Mouse (Mus musculus) ES-Bruce4 (cell line): ENCODE data around the gene Slc25a39. TPM values are rescaled to one million over a fixed set of nuclear protein-coding genes. Genes with fewer than 3 reads are reported as not detected.

ENCODE experiments used
- H3K27ac ChIP-seq: 2 replicates; pipeline ENCODE4 v1.5.1; 2012; ENCODE audit warnings: low read length, inconsistent platforms; ENCODE audit not compliant: insufficient read depth
- H3K27me3 ChIP-seq: 2 replicates; pipeline ENCODE4 v1.6.1; 2012; ENCODE audit warnings: mild to moderate bottlenecking, low read length, inconsistent platforms; ENCODE audit not compliant: control insufficient read depth, poor library complexity, insufficient read depth, severe bottlenecking
- H3K36me3 ChIP-seq: 2 replicates; pipeline ENCODE4 v1.6.1; 2012; ENCODE audit warnings: inconsistent platforms, mild to moderate bottlenecking, low read length, moderate library complexity; ENCODE audit not compliant: control insufficient read depth, poor library complexity, insufficient read depth, severe bottlenecking
- H3K4me1 ChIP-seq: one replicate; pipeline ENCODE4 v1.8.1; 2011; ENCODE audit warnings: low read length; ENCODE audit not compliant: control insufficient read depth, insufficient read depth
- H3K4me3 ChIP-seq: 2 replicates; pipeline ENCODE4 v1.5.1; 2011; ENCODE audit warnings: low read depth, mild to moderate bottlenecking, low read length
- H3K9ac ChIP-seq: 2 replicates; pipeline ENCODE4 v1.6.1; 2012; ENCODE audit warnings: low read depth, mild to moderate bottlenecking, inconsistent platforms; ENCODE audit not compliant: poor library complexity, severe bottlenecking
- H3K9me3 ChIP-seq: replicated peaks from 2 replicates; pipeline ENCODE4 v1.6.1; 2012; ENCODE audit warnings: mild to moderate bottlenecking, low read length, inconsistent platforms; ENCODE audit not compliant: control insufficient read depth, poor library complexity, insufficient read depth, severe bottlenecking
- CTCF ChIP-seq: IDR thresholded peaks from one replicate; pipeline ENCODE4 v1.8.1; 2011; ENCODE audit warnings: low read depth, low read length
- EP300 ChIP-seq: IDR thresholded peaks from 2 replicates; pipeline ENCODE4 v1.6.1; 2011; ENCODE audit warnings: low read depth, low read length; ENCODE audit not compliant: insufficient read depth
- POLR2A ChIP-seq: IDR thresholded peaks from one replicate; pipeline ENCODE4 v1.8.1; 2011; ENCODE audit warnings: low read length; ENCODE audit not compliant: insufficient read depth
- polyA plus RNA-seq: library from polyadenylated mRNA; stranded (reverse); fragments of >200 nt; gene quantifications from 2 replicates; pipeline ENCODE4 v1.2.4, GENCODE M21; 2011; ENCODE audit warnings: low read depth; ENCODE audit not compliant: missing spikeins, insufficient read depth, insufficient read length

Gene Slc25a39
- polyA plus RNA-seq, 1 experiment, result 284 TPM

DNA sequence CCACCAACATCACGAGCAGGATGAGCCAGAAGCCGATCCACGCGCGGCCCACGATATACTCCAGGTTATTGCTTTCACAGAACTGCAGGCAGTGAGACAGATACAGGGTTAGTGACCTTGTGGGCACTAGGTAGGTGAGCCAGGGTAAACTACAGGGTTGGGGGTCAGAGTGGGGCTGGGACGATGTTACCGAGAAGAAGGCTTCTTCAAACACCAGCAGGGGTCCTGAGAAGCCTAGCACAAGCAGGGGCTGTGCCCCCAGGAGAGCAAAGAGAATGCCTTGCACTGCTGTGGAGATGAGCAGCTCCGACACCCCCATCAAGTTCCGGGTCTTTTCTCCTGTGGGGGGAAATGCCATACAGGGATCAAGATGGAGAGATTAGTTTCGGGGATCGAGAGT lies 51.6 kb downstream of the Slc25a39 start:
- Histone ChIP-seq H3K9ac (no peak overlapping the region), H3K27ac (no peak overlapping the region), H3K4me3 (no peak overlapping the region), H3K27me3 (no peaks in the 10 kb centered on the region), H3K4me1 (peaks cover 9% of the 10 kb centered on the region), H3K36me3 (no peaks in the 10 kb centered on the region), H3K9me3 (no peaks in the 10 kb centered on the region)
- TF ChIP-seq CTCF (no peak), POLR2A (no peak), EP300 (no peak)

DNA sequence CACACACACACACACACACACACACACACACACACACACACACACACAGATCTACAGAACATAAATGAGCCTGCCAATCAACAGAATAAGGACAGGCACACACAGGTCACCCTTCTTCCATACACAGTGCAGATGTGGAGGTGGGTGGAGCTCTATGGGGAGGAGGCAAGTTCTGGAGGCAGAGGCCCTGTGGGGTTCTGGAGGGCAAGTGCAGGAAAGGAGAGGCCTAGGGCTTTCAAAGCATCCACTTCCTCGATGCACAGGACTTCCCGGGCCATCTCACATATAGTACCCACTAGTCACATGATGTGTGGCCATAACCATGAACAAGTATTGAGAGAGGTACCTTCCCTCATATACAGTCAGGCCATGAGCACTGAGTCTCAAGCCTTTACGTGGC lies 52.2 kb downstream of the Slc25a39 start:
- H3K27ac ChIP-seq, result no peak overlapping the region
- no peaks in the 10 kb centered on the region for H3K36me3 ChIP-seq
- no peak overlapping the region for H3K9ac ChIP-seq
- H3K4me1 ChIP-seq, result peaks cover 9% of the 10 kb centered on the region
- no peaks in the 10 kb centered on the region for H3K27me3 ChIP-seq
- no peak for TF ChIP-seq EP300
- no peak for TF ChIP-seq POLR2A
- TF ChIP-seq CTCF, result no peak
- H3K4me3 ChIP-seq, result no peak overlapping the region
- H3K9me3 ChIP-seq, result no peaks in the 10 kb centered on the region

DNA sequence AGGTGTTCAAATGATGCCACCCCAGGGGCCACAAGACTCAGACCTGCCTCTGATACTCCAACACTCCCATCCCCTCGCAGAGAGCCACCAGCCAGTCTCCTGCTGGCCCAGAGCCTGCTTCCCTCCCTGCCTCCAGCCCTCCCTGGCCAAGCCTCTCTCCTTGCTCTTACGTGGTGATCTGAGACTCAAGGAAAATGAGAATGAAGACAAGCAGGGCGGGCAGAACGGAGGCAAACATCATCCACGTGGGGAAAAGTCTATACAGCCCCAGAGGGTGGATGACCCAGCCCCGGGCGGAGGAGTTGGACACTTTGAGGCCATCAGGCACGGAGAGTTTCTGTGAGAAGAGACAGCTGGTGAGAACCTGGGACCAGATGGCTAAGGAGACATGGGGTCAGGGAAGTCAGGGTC lies 54.7 kb downstream of the Slc25a39 start:
- H3K4me3 ChIP-seq, result no peak overlapping the region
- peaks cover 11% of the 10 kb centered on the region for H3K4me1 ChIP-seq
- no peaks in the 10 kb centered on the region for H3K36me3 ChIP-seq
- H3K9ac ChIP-seq, result no peak overlapping the region
- no peaks in the 10 kb centered on the region for H3K9me3 ChIP-seq
- H3K27me3 ChIP-seq, result no peaks in the 10 kb centered on the region
- H3K27ac ChIP-seq, result no peak overlapping the region
- TF ChIP-seq EP300 (no peak), CTCF (no peak), POLR2A (no peak)

Other genes starting within 250 kb of the Slc25a39 start
- 137 and 146 TPM in 2 replicates for gene Lsm12, start 222.7 kb downstream of the Slc25a39 start, polyA plus RNA-seq
- 33.0 and 33.6 TPM in 2 replicates for gene G6pc3, start 218.3 kb downstream of the Slc25a39 start, polyA plus RNA-seq
- gene Hdac5, start 177.8 kb downstream of the Slc25a39 start, polyA plus RNA-seq, result 41.2 and 42.4 TPM in 2 replicates
- gene BC030867, start 159.1 kb downstream of the Slc25a39 start, polyA plus RNA-seq, result 32.5 and 34.0 TPM in 2 replicates
- 0.70 and 2.3 TPM in 2 replicates for gene Asb16, start 139.2 kb downstream of the Slc25a39 start, polyA plus RNA-seq
- gene Tmub2, start 123.0 kb downstream of the Slc25a39 start, polyA plus RNA-seq, result 19.7 and 20.0 TPM in 2 replicates
- gene Atxn7l3, start 111.3 kb downstream of the Slc25a39 start, polyA plus RNA-seq, result 44.3 and 50.3 TPM in 2 replicates
- 81.7 and 82.0 TPM in 2 replicates for gene Ubtf, start 88.2 kb downstream of the Slc25a39 start, polyA plus RNA-seq
- gene Slc4a1, start 41.7 kb downstream of the Slc25a39 start, polyA plus RNA-seq, result 0.48 and 0.53 TPM in 2 replicates
- 7.0 and 9.5 TPM in 2 replicates for gene Rundc3a, start 14.5 kb downstream of the Slc25a39 start, polyA plus RNA-seq
- 68.4 and 88.3 TPM in 2 replicates for gene Grn, start 22.4 kb upstream of the Slc25a39 start, polyA plus RNA-seq
- 4.4 and 5.4 TPM in 2 replicates for gene Fam171a2, start 39.7 kb upstream of the Slc25a39 start, polyA plus RNA-seq
- gene Itga2b, start 62.2 kb upstream of the Slc25a39 start, polyA plus RNA-seq, result 7.0 and 7.9 TPM in 2 replicates
- gene Gpatch8, start 148.4 kb upstream of the Slc25a39 start, polyA plus RNA-seq, result 75.8 and 89.1 TPM in 2 replicates
- gene Gm11627, start 171.5 kb upstream of the Slc25a39 start, polyA plus RNA-seq, result 3.8 and 5.3 TPM in 2 replicates
- 30.3 and 36.1 TPM in 2 replicates for gene Fzd2, start 196.4 kb upstream of the Slc25a39 start, polyA plus RNA-seq